Mouse (Mus musculus) cerebral cortex, adult 2 months (tissue): Measurements from ENCODE around the gene C2cd4b.

Experiments
- WGBS: fragments of 180-500 bp; shearing (Covaris S2); methylation state at CpG from one replicate; pipeline ENCODE4 v1.1.7; 2018; 5-methylcytosine and 5-hydroxymethylcytosine counted together

C2cd4b gene

GRCm38 (mm10) chr9:67759163-67759955, at the start of gene C2cd4b:
Gene C2cd4b, plus strand, starts transcription at chr9:67759437.
- WGBS = 1% methylated on average over 49 of the region's 49 CpGs

DNA sequence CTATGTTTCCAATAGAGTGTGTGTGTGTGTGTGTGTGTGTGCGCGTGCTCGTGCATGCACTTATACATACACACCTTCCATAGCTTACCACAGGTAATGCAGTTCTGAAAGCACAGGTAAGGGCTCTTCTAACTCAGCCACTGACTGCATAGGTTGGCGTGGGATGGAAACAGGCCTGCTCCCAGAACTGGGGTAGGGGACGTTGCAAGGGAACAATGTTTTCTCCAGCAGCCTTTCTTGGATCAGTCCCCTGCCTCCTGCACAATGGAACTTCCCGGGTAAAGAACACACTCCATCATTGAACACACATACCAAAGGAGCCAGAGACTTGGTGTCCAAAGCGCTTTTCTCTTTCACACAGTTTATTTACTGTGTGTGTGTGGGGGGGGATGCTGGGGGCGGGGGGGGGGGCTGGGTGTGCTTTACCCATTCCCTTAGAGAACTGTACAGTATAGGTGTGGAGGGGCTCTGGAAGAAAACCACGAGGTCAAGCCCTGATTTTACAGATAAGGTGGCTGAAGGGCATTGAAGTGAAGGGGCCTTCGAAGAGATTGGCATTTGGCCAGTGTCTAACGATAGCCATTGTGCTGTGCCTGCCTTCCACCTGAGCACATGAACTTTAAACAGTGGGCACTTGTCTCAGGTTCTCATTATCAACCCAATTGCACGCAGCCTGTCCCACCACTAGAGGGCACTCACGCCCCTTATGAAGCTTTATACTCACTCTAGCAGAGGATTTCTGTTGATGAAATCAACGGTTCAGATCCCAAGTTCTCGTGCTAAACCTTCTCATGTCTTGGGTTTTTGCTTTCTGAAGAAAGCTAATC, 48.0 kb upstream of the C2cd4b start:
- WGBS = 37% methylated on average over 15 of the region's 15 CpGs

GRCm38 (mm10) chr9:67712146-67712545, 47.1 kb upstream of the C2cd4b start:
- WGBS = 70% methylated on average over 9 of the region's 9 CpGs

DNA sequence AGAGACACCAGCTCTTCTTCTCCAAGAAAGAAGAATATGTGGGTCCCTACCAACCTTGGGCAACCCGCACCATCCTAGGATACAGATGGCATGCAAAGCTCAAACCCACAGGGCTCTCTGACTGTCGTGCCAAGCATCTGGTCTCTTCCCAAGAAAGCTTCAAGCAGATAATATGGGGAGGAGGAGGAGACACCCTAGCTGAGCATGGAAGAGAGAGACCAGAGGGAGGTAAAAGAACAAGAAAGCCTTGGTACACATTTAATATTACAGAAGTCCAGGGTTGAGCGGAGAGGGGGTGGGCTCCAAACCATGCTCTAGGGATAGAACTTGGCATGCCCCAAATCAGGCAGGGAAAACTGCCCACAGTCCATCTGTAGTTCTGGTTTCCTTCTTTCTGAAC, 42.2 kb upstream of the C2cd4b start:
- 51% methylated on average over 3 of the region's 3 CpGs for WGBS

DNA sequence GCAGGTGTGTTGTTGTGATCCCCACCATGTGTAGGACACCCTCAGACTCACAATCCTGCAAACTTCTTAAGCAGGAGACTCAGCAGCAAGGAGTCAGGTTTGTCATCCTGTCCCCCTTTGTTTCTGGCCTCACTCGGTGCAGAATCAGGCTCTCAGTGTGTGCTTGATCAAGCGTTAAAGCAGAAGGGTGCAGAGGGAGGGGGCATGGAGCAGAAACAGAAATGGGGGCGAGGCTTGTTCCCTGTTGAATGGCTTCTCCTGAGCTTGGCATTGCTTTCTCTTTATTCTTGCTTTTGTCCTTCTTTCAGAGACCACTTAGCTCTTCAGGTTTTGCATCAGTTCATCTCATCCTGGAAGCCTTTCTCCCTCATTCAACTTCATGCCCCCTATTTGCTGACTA, 40.6 kb upstream of the C2cd4b start:
- WGBS = 48% methylated on average over 3 of the region's 3 CpGs

DNA sequence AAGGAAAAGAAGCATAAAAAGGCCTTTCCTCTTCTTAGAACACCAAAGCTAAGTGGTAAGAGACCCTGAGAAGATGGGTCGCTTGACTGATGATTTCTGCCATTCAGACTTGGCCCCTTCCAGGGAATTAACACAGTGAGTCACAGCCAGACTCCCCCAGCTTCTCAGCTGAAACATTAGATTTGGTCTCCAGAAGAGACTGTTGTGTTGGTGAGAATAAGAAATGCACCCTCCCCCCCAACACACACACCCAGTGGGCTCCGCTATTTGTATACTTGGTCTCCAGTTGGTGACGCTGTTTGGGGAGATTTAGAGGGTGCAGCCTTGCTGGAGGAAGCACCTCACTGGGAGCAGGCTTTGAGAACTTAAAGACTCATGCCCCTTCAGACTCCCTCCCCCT, 39.1 kb upstream of the C2cd4b start:
- WGBS = 52% methylated on average over 3 of the region's 3 CpGs

DNA sequence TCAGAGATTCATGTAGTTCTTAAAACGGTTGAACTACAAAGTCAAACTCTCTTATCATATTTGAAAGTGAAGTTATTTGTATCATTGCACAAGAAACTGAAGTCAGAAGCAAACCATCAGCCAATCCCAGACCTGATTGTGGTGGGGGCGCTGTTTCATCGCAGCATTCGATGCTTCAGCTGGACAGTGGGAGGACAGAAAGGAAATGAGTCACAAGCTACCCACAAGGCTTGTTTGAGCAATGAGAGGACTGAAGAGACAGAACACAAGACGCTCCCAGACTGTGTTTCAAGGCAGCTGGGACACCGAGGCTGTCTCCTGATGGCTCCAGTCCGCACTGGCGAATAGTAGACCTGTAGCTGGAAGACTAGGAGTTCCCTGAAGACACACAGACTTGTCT, 36.9 kb upstream of the C2cd4b start:
- 63% methylated on average over 8 of the region's 8 CpGs for WGBS

- WGBS = 68% methylated on average over 3 of the region's 3 CpGs
These were observed 34.0 kb upstream of the C2cd4b start for GRCm38 (mm10) chr9:67725196-67725595.

- 97% methylated on average over 15 of the region's 15 CpGs for WGBS
These were observed 25.5 kb upstream of the C2cd4b start for GRCm38 (mm10) chr9:67733716-67734115.

GRCm38 (mm10) chr9:67735426-67735825, 23.8 kb upstream of the C2cd4b start:
- 40% methylated on average over 11 of the region's 11 CpGs for WGBS

- WGBS = 81% methylated on average over 2 of the region's 2 CpGs
These were observed 18.0 kb upstream of the C2cd4b start for GRCm38 (mm10) chr9:67741256-67741655.

DNA sequence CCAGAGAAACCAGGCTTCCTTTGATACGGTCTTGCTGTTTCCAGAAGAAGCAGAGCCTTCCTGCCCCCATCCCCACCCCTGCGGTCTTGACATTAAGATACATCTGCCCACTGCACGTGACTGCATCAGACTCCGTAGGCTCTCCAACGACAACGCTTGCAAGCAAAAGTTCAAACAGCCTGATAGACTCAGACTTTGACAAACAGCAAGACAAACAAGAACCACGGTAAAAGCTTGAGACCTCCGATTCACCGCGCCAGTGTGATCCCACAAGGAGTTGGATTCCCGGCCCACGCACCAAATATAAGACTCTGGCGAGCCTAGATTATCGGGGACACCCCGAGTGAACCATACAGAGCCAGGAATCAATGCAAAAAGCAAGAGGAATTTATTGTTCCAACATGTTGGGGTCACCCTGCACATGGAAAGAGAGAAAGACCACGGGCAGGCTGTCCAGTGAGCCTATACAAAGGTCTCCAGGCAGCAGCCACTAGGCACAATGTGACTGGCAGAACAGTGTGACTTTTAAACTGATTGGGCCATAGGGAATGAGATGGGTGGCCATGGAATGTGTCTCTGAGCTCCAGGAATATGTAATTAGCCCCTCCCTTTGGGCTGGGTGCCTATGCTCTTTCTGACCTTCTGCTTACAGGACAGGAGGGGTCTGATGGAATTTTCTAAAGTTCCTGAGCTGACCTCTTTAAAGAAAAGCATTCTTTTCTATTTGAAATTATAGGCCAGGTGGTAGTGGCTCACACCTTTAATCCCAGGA, 5.6 kb upstream of the C2cd4b start:
- WGBS = 83% methylated on average over 16 of the region's 16 CpGs

- 57% methylated on average over 3 of the region's 3 CpGs for WGBS
These were observed 4.5 kb upstream of the C2cd4b start for GRCm38 (mm10) chr9:67754713-67755112.

GRCm38 (mm10) chr9:67758686-67759085, 551 bp upstream of the C2cd4b start:
- WGBS = 7% methylated on average over 9 of the region's 9 CpGs

DNA sequence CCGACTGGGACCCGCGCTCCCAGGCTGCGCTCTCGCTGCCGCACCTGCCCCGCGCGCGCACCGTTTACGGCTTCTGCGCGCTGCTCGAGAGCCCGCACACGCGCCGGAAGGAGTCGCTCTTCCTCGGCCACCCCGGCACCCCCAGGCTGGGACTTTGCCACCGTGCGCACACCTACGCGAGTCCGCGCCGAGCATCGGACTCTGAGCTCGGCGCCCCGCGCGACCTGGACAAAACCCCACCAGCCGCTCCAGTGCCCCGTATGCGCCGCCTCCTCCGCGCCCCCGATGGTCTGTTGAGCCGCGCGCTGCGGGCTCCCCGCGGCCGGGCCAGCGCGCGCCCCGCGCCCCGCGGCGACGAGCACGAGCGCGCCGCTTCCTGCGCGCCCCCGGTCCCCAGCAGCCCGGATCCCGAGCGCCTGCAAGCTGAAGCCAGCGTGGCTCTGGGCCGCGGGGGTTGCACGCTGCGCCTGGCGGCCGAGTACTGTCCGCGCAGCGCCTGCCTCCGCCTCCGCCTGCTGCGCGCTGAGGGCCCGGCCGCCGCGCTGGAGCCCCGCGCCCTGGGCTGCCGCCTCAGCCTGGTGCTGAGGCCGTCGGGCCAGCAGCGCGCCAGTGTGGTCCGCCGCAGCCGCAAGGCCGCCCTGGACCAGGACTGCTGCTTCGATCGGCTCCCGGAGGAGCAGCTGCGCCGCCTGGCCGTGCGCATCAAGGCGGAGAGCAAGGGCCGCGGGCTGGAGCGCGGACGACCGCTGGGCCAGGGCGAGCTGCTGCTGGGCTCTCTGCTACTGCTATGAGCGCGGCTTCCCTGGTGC, 923 bp downstream of the C2cd4b start:
- 1% methylated on average over 114 of the region's 114 CpGs for WGBS

DNA sequence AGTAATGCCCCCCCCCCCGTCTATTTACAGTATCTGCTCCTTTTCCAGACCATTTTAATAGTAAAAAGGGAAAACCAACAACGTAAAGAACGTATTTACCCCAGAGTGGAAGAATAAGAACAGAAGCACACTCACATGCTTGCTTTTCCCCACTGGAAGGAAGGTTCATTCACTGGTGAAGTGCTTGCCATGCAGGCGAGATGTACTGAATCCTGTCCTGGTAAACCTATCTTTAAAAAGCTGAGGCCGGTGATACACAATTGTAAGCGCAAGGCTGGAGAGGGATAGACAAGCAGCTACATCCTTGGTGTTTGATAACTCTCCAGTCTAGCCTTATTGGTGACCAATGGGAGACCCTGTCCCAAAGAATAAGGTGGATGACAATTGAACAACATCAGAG, 1.8 kb downstream of the C2cd4b start:
- WGBS = 65% methylated on average over 6 of the region's 6 CpGs

- 83% methylated on average over 4 of the region's 4 CpGs for WGBS
These were observed 4.1 kb downstream of the C2cd4b start for GRCm38 (mm10) chr9:67763326-67763725.

GRCm38 (mm10) chr9:67766405-67766804, 7.2 kb downstream of the C2cd4b start:
- WGBS = 81% methylated on average over 4 of the region's 4 CpGs

GRCm38 (mm10) chr9:67766948-67767347, 7.7 kb downstream of the C2cd4b start:
- 47% methylated on average over 3 of the region's 3 CpGs for WGBS

DNA sequence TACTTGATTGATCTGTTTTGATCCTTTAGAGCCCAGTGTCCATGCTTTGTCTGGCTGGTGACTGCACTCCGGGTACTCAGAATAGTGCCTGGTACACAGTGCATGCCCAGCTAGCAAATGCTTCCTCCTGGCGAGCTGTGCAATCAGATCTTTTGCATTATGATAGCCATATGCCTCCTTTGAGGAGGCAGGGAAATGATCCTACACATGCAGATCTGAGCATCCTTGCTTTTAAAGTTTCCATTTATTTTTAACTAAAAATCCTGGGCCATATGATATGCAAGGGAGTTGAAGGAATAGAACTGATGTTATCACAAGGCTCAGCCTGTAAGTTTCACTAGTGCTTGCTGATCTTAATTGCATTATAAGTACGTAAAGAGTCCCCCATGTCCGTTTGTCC, 9.6 kb downstream of the C2cd4b start:
- 58% methylated on average over 4 of the region's 4 CpGs for WGBS

DNA sequence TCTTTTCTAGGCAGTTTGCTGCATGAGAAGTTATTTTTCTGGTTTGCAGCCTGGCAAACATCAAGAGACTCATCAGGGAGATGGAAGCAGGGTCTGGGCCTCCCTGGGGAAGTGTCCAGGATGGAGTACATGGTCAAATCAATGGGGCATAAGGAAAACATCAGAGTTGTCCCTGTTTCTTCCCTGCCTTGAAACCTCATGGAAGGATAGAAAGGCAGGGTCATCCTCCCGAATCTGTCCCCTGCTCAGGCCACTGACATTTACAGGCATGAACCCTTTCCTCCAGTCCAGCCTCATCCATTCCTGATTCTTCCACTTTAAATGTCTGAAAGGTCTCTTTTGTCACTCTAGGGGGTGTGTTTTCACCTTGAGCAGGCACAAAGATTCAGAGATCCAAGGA, 10.2 kb downstream of the C2cd4b start:
- 82% methylated on average over 1 of the region's 1 CpGs for WGBS
